Mouse (Mus musculus) MEL (cell line): ENCODE measurements around the gene Veph1. TPM values are rescaled to one million over a fixed set of nuclear protein-coding genes. Genes with fewer than 3 reads are reported as not detected.

Source experiments
- DNase-seq: peaks from one replicate; pipeline ENCODE4 v3.0.0; 2011; ENCODE audit warnings: low read depth, low spot score
- H3K27ac ChIP-seq: 2 replicates; pipeline ENCODE4 v1.5.1; 2012; ENCODE audit warnings: low read depth, mild to moderate bottlenecking, control low read depth, low read length, moderate library complexity; ENCODE audit not compliant: control insufficient read depth
- H3K27me3 ChIP-seq, 2 experiments: fragments of 150-350 bp in 1 of 2; sonication (generic) in 1 of 2; 2 replicates each; pipeline ENCODE4 v1.6.1; 2012; ENCODE audit warnings: low read length in 2 of 2, mild to moderate bottlenecking in 2 of 2, improper control_type of control experiment in 1 of 2, moderate library complexity in 1 of 2; ENCODE audit not compliant: insufficient read depth in 2 of 2, control insufficient read depth in 1 of 2
- H3K36me3 ChIP-seq, 2 experiments: 2 replicates each; pipeline ENCODE4 v1.6.1; 2012 to 2014; ENCODE audit warnings: low read length in 2 of 2, improper control_type of control experiment in 1 of 2, inconsistent platforms in 1 of 2, mild to moderate bottlenecking in 1 of 2; ENCODE audit not compliant: insufficient read depth in 2 of 2, control insufficient read depth in 1 of 2
- H3K4me1 ChIP-seq, 2 experiments: fragments of 150-350 bp in 1 of 2; sonication (generic) in 1 of 2; 2 replicates each; pipeline ENCODE4 v1.6.1; 2012; ENCODE audit warnings: low read length in 2 of 2, improper control_type of control experiment in 1 of 2, mild to moderate bottlenecking in 1 of 2; ENCODE audit not compliant: insufficient read depth in 2 of 2, control insufficient read depth in 1 of 2
- H3K4me3 ChIP-seq, 2 experiments: fragments of 150-350 bp in 1 of 2; sonication (generic) in 1 of 2; 2 replicates each; pipeline ENCODE4 v1.5.1; 2012; ENCODE audit warnings: low read depth in 2 of 2, low read length in 2 of 2, mild to moderate bottlenecking in 2 of 2, moderate library complexity in 2 of 2, control low read depth in 1 of 2, improper control_type of control experiment in 1 of 2; ENCODE audit not compliant: control insufficient read depth in 1 of 2, insufficient read depth in 1 of 2
- H3K79me2 ChIP-seq: 2 replicates; pipeline ENCODE4 v1.6.1; 2012; ENCODE audit warnings: mild to moderate bottlenecking, low read length, moderate library complexity; ENCODE audit not compliant: control insufficient read depth, poor library complexity, insufficient read depth
- H3K9ac ChIP-seq: 2 replicates; pipeline ENCODE4 v1.6.1; 2012; ENCODE audit warnings: low read depth, mild to moderate bottlenecking, control low read depth, low read length, moderate library complexity; ENCODE audit not compliant: control insufficient read depth, poor library complexity, severe bottlenecking
- H3K9me3 ChIP-seq: fragments of 150-350 bp; sonication (generic); replicated peaks from 2 replicates; pipeline ENCODE4 v1.6.1; 2012; ENCODE audit warnings: mild to moderate bottlenecking, low read length, improper control_type of control experiment, moderate library complexity; ENCODE audit not compliant: insufficient read depth
- CTCF ChIP-seq, 3 experiments: IDR thresholded peaks in 2 of 3; conservative IDR thresholded peaks in 1 of 3; 2 replicates each; pipeline ENCODE4 v1.5.1; 2011 to 2012; ENCODE audit warnings: low read length in 3 of 3, low read depth in 2 of 3, mild to moderate bottlenecking in 2 of 3, improper control_type of control experiment in 1 of 3, inconsistent platforms in 1 of 3, mixed read lengths in 1 of 3, moderate library complexity in 1 of 3; ENCODE audit not compliant: control insufficient read depth in 1 of 3, insufficient read depth in 1 of 3, poor library complexity in 1 of 3, severe bottlenecking in 1 of 3
- EP300 ChIP-seq, 2 experiments: IDR thresholded peaks; 2 replicates each; pipeline ENCODE4 v1.6.1; 2011; ENCODE audit warnings: improper control_type of control experiment in 2 of 2, low read length in 2 of 2, low read depth in 1 of 2, mild to moderate bottlenecking in 1 of 2
- ETS1 ChIP-seq: IDR thresholded peaks from 2 replicates; pipeline ENCODE4 v1.6.1; 2012; ENCODE audit warnings: low read depth, mild to moderate bottlenecking, inconsistent platforms, low read length, improper control_type of control experiment, moderate library complexity
- MXI1 ChIP-seq: IDR thresholded peaks from 2 replicates; pipeline ENCODE4 v1.6.1; 2011; ENCODE audit warnings: mild to moderate bottlenecking, low read depth, low read length, improper control_type of control experiment
- MYC ChIP-seq: IDR thresholded peaks from 2 replicates; pipeline ENCODE4 v1.6.1; 2011; ENCODE audit warnings: low read depth, mild to moderate bottlenecking, low read length, improper control_type of control experiment, moderate library complexity
- POLR2A ChIP-seq, 2 experiments: IDR thresholded peaks; 2 replicates each; pipeline ENCODE4 v1.6.1; 2011 to 2012; ENCODE audit warnings: low read length in 2 of 2, mild to moderate bottlenecking in 2 of 2, control low read depth in 1 of 2, improper control_type of control experiment in 1 of 2, low read depth in 1 of 2, moderate library complexity in 1 of 2; ENCODE audit not compliant: control insufficient read depth in 1 of 2, insufficient read depth in 1 of 2, poor library complexity in 1 of 2
- POLR2AphosphoS2 ChIP-seq: IDR thresholded peaks from 2 replicates; pipeline ENCODE4 v1.6.1; 2011; ENCODE audit warnings: low read length, improper control_type of control experiment
- RCOR1 ChIP-seq: IDR thresholded peaks from 2 replicates; pipeline ENCODE4 v1.6.1; 2012; ENCODE audit warnings: low read depth, mild to moderate bottlenecking, inconsistent platforms, low read length, improper control_type of control experiment
- SIN3A ChIP-seq: IDR thresholded peaks from 2 replicates; pipeline ENCODE4 v1.6.1; 2012; ENCODE audit warnings: low read length, improper control_type of control experiment, inconsistent platforms
- TCF12 ChIP-seq: IDR thresholded peaks from 2 replicates; pipeline ENCODE4 v1.6.1; 2014; ENCODE audit warnings: low read depth, mild to moderate bottlenecking, inconsistent platforms, low read length, improper control_type of control experiment, moderate library complexity
- UBTF ChIP-seq: IDR thresholded peaks from 2 replicates; pipeline ENCODE4 v1.6.1; 2012; ENCODE audit warnings: low read depth, mild to moderate bottlenecking, inconsistent platforms, low read length, improper control_type of control experiment, moderate library complexity, borderline replicate concordance; ENCODE audit not compliant: insufficient read depth
- USF1 ChIP-seq: IDR thresholded peaks from 2 replicates; pipeline ENCODE4 v1.6.1; 2014; ENCODE audit warnings: low read depth, mild to moderate bottlenecking, inconsistent platforms, low read length, improper control_type of control experiment, moderate library complexity
- ZC3H11A ChIP-seq: IDR thresholded peaks from 2 replicates; pipeline ENCODE4 v1.6.1; 2012; ENCODE audit warnings: low read depth, mild to moderate bottlenecking, inconsistent platforms, low read length, improper control_type of control experiment
- ZMIZ1 ChIP-seq: IDR thresholded peaks from 2 replicates; pipeline ENCODE4 v1.6.1; 2012; ENCODE audit warnings: low read depth, mild to moderate bottlenecking, inconsistent platforms, low read length, improper control_type of control experiment, moderate library complexity
- ZNF384 ChIP-seq: IDR thresholded peaks from 2 replicates; pipeline ENCODE4 v1.6.1; 2012; ENCODE audit warnings: low read depth, mild to moderate bottlenecking, inconsistent platforms, low read length, improper control_type of control experiment
- polyA plus RNA-seq, 2 experiments: library from polyadenylated mRNA; stranded (reverse) in 1 of 2; unstranded in 1 of 2; fragments of >175 nt in 1 of 2; fragments of >200 nt in 1 of 2; gene quantifications; 2 replicates each; pipeline versions ENCODE4 v1.2.1 to v1.2.4; 2012; ENCODE audit warnings: low replicate concordance in 2 of 2, low read depth in 1 of 2; ENCODE audit not compliant: insufficient read length in 2 of 2, insufficient read depth in 1 of 2, missing spikeins in 1 of 2
- total RNA-seq: library from RNA; depleted of rRNA; stranded (reverse); fragments of 300-350 nt; gene quantifications from 2 replicates; pipeline ENCODE4 v1.2.3, GENCODE M21; 2012

Veph1 gene
- total and polyA plus RNA-seq, 3 experiments: 0.01 TPM; not detected in 2

- no peak for DNase-seq
- Histone ChIP-seq H3K9me3 (no peaks in the 10 kb centered on the region), H3K4me3 (no peak overlapping the region), H3K27ac (no peak overlapping the region), H3K36me3 (no peaks in the 10 kb centered on the region; a peak in 1 of 4 replicates), H3K27me3 (peaks cover 2 to 5% of the 10 kb centered on the region in 2 experiments; a peak in 2 of 4 replicates), H3K4me1 (peaks cover 0 to 5% of the 10 kb centered on the region in 2 experiments; a peak in 1 of 4 replicates), H3K79me2 (no peaks in the 10 kb centered on the region), H3K9ac (no peak overlapping the region)
- TF ChIP-seq SIN3A: no peak
- no peak for TF ChIP-seq EP300 (IDR thresholded peaks at IDR 0.05; ENCODE audit: low read depth in 1 of 2, low read length in 2 of 2)
- TF ChIP-seq TCF12: no peak
- TF ChIP-seq ZNF384: no peak
- no peak for TF ChIP-seq MYC
- no peak for TF ChIP-seq USF1
Measured at GRCm38 (mm10) chr3:66007632-66008401, 288.8 kb downstream of the Veph1 start.

GRCm38 (mm10) chr3:66004989-66005388, 291.6 kb downstream of the Veph1 start:
- H3K9ac ChIP-seq: no peak overlapping the region
- H3K36me3 ChIP-seq: no peaks in the 10 kb centered on the region; a peak in 1 of 4 replicates
- no peaks in the 10 kb centered on the region for H3K79me2 ChIP-seq
- no peak overlapping the region for H3K27ac ChIP-seq
- TF ChIP-seq ZC3H11A (no peak), RCOR1 (no peak), UBTF (no peak), ZMIZ1 (no peak), CTCF (IDR thresholded peaks at IDR 0.05 in 2 of 3, conservative IDR thresholded peaks at IDR 0.05 in 1 of 3; ENCODE audit: control insufficient read depth in 1 of 3, insufficient read depth in 1 of 3, low read depth in 2 of 3, low read length in 3 of 3, poor library complexity in 1 of 3, severe bottlenecking in 1 of 3) (no peak), MXI1 (no peak), POLR2A (IDR thresholded peaks at IDR 0.05; ENCODE audit: control insufficient read depth in 1 of 2, insufficient read depth in 1 of 2, low read depth in 1 of 2, low read length in 2 of 2, poor library complexity in 1 of 2) (no peak), POLR2AphosphoS2 (no peak), EP300 (IDR thresholded peaks at IDR 0.05; ENCODE audit: low read depth in 1 of 2, low read length in 2 of 2) (no peak), ETS1 (no peak)
- TF ChIP-seq, all 39 proteins: peak for 0
- Histone ChIP-seq H3K9me3 (no peaks in the 10 kb centered on the region), H3K27me3 (peaks cover 2% of the 10 kb centered on the region in 2 experiments; a peak in 2 of 4 replicates), H3K4me3 (no peak overlapping the region), H3K4me1 (peaks cover 0 to 5% of the 10 kb centered on the region in 2 experiments; a peak in 1 of 4 replicates)
- no peak for DNase-seq
